Mouse (Mus musculus) right cerebral cortex, postnatal 25 days (tissue): ENCODE measurements around the gene Itprip.

Experiments
- DNase-seq: peaks from one replicate; pipeline ENCODE4 v3.0.0; 2022

The Itprip gene

DNA sequence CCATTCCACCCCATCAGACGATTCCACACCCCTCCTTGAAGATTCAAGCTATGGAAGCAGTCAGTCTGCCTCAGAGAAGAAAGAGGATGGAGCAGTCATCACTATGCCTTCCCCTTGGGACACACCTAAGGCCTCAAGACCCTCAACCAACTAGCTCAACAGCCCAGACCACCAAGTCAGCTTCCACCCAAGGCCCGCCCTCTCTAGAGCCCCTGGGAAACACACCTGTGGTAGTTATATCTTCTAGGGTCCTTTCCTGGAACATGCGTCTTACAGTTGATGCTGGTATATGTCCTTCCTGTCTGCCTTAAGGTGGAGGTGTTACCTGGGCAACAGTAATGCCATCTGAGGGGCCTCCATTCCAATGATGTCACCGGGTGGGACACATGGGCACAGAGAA, 4.9 kb downstream of the Itprip start:
- DNase-seq, result no peak

DNA sequence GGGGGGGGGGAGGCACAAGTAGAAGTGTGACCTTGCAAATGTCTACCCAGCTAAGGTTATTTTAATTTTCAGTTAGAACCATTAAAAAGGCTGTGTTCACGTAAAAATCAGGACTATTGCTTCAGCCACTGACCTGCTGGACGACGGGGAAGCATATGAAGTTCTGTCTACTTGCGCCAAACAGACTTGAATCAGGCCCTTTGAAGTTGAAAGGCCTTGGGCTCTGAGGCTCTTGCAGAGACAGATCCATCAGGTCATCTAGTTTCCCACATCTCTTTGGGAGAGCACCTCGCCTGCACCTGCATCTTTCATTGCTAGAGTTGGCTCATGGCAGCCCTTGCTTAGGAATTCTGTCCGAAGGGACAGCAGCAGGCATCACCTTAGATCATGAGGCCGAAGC, 5.8 kb downstream of the Itprip start:
- no peak for DNase-seq

DNA sequence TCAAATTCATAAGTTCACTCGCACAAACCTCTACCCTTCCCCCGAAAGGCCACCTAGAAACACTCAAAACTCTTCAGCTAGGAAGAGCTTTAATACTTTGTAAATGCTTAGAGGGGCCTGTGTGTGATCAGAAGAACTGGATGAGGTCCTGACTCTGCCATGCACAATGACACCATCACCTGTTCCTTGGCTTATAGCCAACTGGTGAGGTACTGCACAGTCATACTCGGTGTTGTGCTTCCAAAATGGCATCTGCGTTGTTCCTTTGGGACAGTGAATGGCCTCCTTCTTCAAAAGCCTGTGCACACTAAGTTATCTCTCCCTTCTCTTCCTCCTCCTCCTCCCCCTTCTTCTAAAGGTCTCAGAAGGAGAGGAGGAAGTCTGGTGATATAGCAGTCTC, 8.3 kb downstream of the Itprip start:
- no peak for DNase-seq

- DNase-seq, result no peak
Measured at GRCm38 (mm10) chr19:47910117-47910618, 8.9 kb downstream of the Itprip start.

DNA sequence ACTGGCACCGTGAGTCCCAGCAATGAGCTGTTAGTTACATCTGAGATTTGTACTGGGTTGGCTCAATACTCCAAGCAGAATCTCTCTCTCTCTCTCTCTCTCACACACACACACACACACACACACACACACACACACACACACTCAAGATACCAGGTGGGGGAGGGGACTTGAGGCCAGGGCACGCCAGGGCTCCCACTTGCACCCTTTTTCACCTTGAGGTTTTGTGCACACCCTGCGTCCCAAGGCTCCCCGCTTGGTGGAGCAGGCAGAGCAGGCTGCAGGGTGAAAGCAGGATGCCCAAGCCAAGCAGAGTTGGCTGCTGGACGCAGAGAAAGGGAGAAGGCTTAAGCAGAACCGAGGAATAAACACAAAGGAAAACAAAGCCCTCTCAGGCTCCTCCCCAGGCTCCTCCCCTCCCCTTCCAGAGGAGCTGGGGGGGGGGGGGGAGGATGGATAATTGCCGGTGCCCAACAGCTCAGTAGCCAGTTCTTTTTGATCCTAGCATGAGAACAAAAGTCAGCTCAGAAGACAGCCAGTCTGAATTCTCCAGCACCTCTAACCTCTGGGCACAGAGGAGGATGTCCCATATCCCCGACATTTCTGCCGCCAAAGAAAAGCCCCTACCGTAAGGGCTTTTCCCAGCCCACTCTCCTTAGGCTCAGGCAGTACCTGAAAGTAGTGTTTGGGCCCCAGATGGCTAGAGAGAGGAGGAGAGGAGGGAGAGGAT, 9.5 kb downstream of the Itprip start:
- DNase-seq, result no peak

- no peak for DNase-seq
Measured at GRCm38 (mm10) chr19:47908961-47909371, 10.1 kb downstream of the Itprip start.

GRCm38 (mm10) chr19:47907596-47907995, 11.5 kb downstream of the Itprip start:
- DNase-seq, result no peak

DNA sequence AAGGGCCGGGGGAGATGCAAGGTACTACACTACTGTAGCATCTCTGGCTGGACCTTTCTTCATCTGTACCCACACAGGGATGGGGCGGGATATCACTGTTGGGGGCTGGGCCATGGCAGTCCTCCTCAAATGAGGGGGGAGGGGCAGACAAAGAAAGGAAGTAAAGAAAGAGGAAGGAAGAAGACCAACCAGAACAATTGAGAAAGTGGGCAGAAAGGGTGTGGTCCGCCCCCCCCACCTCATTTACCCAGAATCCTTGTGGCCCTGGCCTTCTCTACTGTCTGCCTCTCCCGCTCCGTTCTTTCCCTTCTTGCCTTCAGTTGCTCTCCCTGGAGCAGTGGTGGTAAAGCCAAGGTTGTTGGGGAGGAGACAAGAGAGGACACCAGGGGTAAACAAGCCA, 13.5 kb downstream of the Itprip start:
- DNase-seq, result no peak

DNA sequence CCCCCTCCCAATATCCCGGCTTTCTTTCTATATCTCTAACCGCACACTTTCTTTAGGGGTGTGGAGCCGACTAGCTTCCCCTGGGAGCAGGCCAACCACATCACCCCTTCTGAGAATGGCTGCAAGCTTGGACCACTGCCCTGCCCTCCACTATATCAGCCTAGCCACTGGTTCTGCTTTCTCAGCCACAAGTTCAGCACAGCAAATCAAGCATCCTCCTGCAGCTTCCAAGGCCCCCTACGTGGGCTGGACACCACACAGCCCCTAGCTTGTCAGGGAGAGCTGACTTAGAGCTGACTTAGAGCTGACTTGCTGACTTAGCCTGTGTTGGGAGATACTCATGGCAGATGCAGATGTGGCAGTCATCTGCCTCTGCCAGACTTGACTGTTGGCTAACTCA, 14.0 kb downstream of the Itprip start:
- no peak for DNase-seq

GRCm38 (mm10) chr19:47903679-47904078, 15.4 kb downstream of the Itprip start:
- no peak for DNase-seq

- no peak for DNase-seq
Measured at GRCm38 (mm10) chr19:47902316-47903201, 16.5 kb downstream of the Itprip start.

GRCm38 (mm10) chr19:47900558-47900957, 18.5 kb downstream of the Itprip start:
- DNase-seq, result no peak

DNA sequence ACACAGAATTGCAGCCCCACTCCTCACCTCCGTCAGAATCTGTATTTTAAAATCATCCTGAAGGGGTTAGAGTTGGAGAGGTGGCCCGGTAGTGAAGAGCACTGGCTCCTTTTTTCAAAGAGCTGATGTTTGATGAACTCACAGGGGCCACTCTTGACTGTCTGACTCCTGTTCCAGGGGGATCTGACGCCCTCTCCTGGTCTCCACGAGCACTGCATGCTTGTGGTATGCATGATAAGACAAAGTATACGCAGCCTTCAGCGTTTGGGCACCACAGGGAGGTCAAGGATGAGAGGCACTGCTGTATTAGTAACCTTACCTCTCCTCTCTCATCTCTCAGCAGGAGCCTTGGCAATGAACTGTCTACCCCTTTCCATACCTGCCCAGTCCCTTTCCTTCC, 19.1 kb downstream of the Itprip start:
- no peak for DNase-seq

- no peak for DNase-seq
Measured at GRCm38 (mm10) chr19:47898472-47899079, 20.5 kb downstream of the Itprip start.

DNA sequence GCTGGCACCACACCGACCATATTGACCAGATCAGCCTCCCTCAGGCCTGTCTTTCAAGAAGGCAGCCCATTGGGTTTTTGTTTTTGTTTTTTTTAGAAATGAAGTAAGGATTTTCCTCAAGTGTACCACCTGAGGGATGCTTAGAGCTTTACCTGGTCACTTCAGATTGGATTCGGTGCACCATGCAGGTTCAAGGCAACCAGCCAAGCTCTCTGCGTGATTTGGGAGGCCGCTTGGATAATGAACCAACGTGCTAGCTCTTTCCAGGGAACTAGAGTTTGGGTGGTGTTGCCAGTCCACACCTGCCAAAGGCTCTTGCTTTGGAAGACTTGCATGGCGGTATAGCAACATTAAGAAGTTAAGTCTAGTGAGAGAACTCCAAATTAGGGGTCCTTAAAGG, 26.0 kb downstream of the Itprip start:
- DNase-seq, result no peak

- no peak for DNase-seq
Measured at GRCm38 (mm10) chr19:47891562-47892312, 27.4 kb downstream of the Itprip start.

- no peak for DNase-seq
Measured at GRCm38 (mm10) chr19:47890489-47891130, 28.5 kb downstream of the Itprip start.

GRCm38 (mm10) chr19:47888037-47888436, 31.1 kb downstream of the Itprip start:
- DNase-seq, result no peak

GRCm38 (mm10) chr19:47887417-47887816, 31.7 kb downstream of the Itprip start:
- DNase-seq, result no peak

GRCm38 (mm10) chr19:47886617-47887016, 32.5 kb downstream of the Itprip start:
- no peak for DNase-seq

DNA sequence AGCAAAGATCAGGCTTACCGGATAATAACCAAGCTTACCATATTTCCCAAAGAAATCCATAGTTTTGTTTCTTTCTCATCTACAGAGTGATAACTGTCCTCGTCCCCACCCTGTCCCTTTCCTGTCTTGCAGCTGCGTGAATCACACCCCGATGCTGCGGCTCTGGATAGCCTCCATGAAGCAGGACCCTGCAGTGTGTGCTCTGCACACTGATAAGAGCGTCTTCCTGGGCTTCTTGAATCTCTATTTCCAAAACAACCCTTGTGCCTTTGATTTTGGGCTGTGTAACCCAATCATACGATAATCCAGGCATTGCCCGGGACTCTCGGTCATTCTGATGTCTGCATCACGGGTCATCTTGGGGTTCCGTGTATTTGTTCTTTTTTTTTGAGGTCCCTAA, 33.2 kb downstream of the Itprip start:
- no peak for DNase-seq

- DNase-seq, result no peak
Measured at GRCm38 (mm10) chr19:47885191-47885743, 33.8 kb downstream of the Itprip start.
